17 mouse cellular contexts compared by ENCODE assay signal in the genomic region with DNA sequence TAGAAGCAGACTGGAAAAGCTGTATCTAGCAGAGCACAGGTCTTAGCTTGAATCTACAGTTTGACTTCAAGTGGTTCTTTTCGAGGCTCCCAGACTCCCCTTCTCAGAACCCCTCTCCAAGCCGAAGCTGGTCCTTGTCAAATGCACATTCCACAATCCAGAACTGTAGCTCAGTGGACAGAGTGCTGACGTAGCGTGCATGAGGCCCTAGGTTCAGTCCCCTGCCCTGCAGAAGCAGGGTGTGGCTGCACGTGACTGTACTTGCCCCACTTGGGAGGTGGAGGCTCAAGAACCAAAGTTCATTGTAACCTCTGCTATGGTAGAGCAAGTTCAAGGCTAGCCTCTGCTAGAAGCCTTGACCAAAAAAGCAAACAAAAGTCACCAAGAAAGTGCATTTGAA. TPM values are rescaled to one million over a fixed set of nuclear protein-coding genes. Genes with fewer than 3 reads are reported as not detected.
A peak's percentile ranks its signal among the peaks of the same experiment; 100 is the strongest.
DNase-seq lines count a peak whose midpoint lies in the region; ATAC-seq lines count a peak whose summit lies in the region.
"Had no signal": no experiment of that assay in that cellular context is flagged by ENCODE, and none has a peak within 500 bp of the region (broad histone marks: within the 10 kb centered on the region; RNA-seq: fewer than 3 reads in every experiment).

No protein-coding gene starts in this region.

- intact Hi-C loops in heart, postnatal 36 days (cut with DNase I) = loop anchor here (1.0 to 5.0 kb wide), 3 partner anchors 32 to 242 kb away; no protein-coding TSS in a partner anchor

- no peaks in the 10 kb centered on the region for H3K9me3 ChIP-seq in heart, embryonic 13.5 days
- no peaks in the 10 kb centered on the region for H3K9me3 ChIP-seq in lung, embryonic 15.5 days
- H3K9me3 ChIP-seq in intestine, embryonic 16.5 days (ENCODE audit: control insufficient read depth, low read length) = no peaks in the 10 kb centered on the region
- no peaks in the 10 kb centered on the region for H3K9me3 ChIP-seq in hindbrain, embryonic 13.5 days
- H3K9me3 ChIP-seq: embryonic facial prominence, embryonic 15.5 days; heart, embryonic 10.5 days; limb, embryonic 13.5 days; midbrain, embryonic 10.5 days had no signal

- DNase-seq in heart, adult 18-20 months = no peak
- no peak for DNase-seq in lung, postnatal 4 days
- DNase-seq in heart, postnatal 36 days = no peak

- 44% methylated on average over 5 of the region's 5 CpGs for whole genome bisulfite sequencing in heart, embryonic 13.5 days
- 46% methylated on average over 5 of the region's 5 CpGs for WGBS in lung, embryonic 15.5 days
- 46% methylated on average over 5 of the region's 5 CpGs for WGBS in intestine, embryonic 16.5 days
- 73% methylated on average over 5 of the region's 5 CpGs for WGBS in hindbrain, embryonic 13.5 days

- no peak overlapping the region for H3K9ac ChIP-seq in heart, embryonic 13.5 days
- no peak overlapping the region for H3K9ac ChIP-seq in lung, embryonic 15.5 days
- no peak overlapping the region for H3K9ac ChIP-seq in intestine, embryonic 16.5 days (ENCODE audit: low read depth, low read length)
- H3K9ac ChIP-seq in hindbrain, embryonic 13.5 days = no peak overlapping the region
- H3K9ac ChIP-seq: embryonic facial prominence, embryonic 15.5 days; forebrain, postnatal 0 days; hindbrain, embryonic 14.5 days; limb, embryonic 13.5 days had no signal

- 0 out of 2 replicates have a peak overlapping the region, but pooled peaks have one; percentile 33 for H3K27ac ChIP-seq in heart, embryonic 13.5 days (replicated peaks)
- 0 out of 2 replicates have a peak overlapping the region, but pooled peaks have one; percentile 8 for H3K27ac ChIP-seq in lung, embryonic 15.5 days
- peak overlapping the region; percentile 80 for H3K27ac ChIP-seq in intestine, embryonic 16.5 days (ENCODE audit: low read length)
- H3K27ac ChIP-seq in hindbrain, embryonic 13.5 days = no peak overlapping the region
- H3K27ac ChIP-seq: embryonic facial prominence, embryonic 15.5 days; heart, embryonic 10.5 days; hindbrain, embryonic 14.5 days; limb, embryonic 13.5 days; midbrain, embryonic 10.5 days had no signal

- H3K4me1 ChIP-seq in heart, embryonic 13.5 days = peaks cover 36% of the 10 kb centered on the region
- peaks cover 28% of the 10 kb centered on the region for H3K4me1 ChIP-seq in lung, embryonic 15.5 days
- peaks cover 9% of the 10 kb centered on the region for H3K4me1 ChIP-seq in intestine, embryonic 16.5 days (ENCODE audit: control insufficient read depth, insufficient read depth, low read length)
- H3K4me1 ChIP-seq in hindbrain, embryonic 13.5 days (replicated peaks) = no peaks in the 10 kb centered on the region; the same call in 1 of the 2 replicates

- ATAC-seq in heart, embryonic 13.5 days (ENCODE audit: extremely low read depth, insufficient number of reproducible peaks, low FRiP score, low TSS enrichment) = no peak
- ATAC-seq in lung, embryonic 15.5 days (ENCODE audit: borderline replicate concordance, extremely low read depth, low FRiP score, low TSS enrichment) = no peak
- peak; percentile 84 for ATAC-seq in intestine, embryonic 16.5 days
- no peak for ATAC-seq in hindbrain, embryonic 13.5 days (ENCODE audit: low FRiP score)
- no peak for ATAC-seq in frontal cortex, adult (ENCODE audit: low TSS enrichment)
- ATAC-seq: Patski had no signal

- no peak overlapping the region for H3K4me2 ChIP-seq in heart, embryonic 13.5 days
- H3K4me2 ChIP-seq in lung, embryonic 15.5 days = no peak overlapping the region
- H3K4me2 ChIP-seq in intestine, embryonic 16.5 days (ENCODE audit: low read depth, low read length) = no peak overlapping the region
- no peak overlapping the region for H3K4me2 ChIP-seq in hindbrain, embryonic 13.5 days
- H3K4me2 ChIP-seq: embryonic facial prominence, embryonic 15.5 days; hindbrain, embryonic 14.5 days; limb, embryonic 13.5 days had no signal

- H3K27me3 ChIP-seq in heart, embryonic 13.5 days (replicated peaks) = no peaks in the 10 kb centered on the region
- no peaks in the 10 kb centered on the region for H3K27me3 ChIP-seq in lung, embryonic 15.5 days
- H3K27me3 ChIP-seq in intestine, embryonic 16.5 days (replicated peaks; ENCODE audit: control insufficient read depth, insufficient read depth, low read length) = no peaks in the 10 kb centered on the region
- 0 out of 2 replicates have a peak, but pooled peaks cover 2% of the 10 kb centered on the region for H3K27me3 ChIP-seq in hindbrain, embryonic 13.5 days
- H3K27me3 ChIP-seq: embryonic facial prominence, embryonic 15.5 days; limb, embryonic 13.5 days; Patski had no signal

- no peaks in the 10 kb centered on the region for H3K36me3 ChIP-seq in heart, embryonic 13.5 days
- no peaks in the 10 kb centered on the region for H3K36me3 ChIP-seq in lung, embryonic 15.5 days
- H3K36me3 ChIP-seq in intestine, embryonic 16.5 days (ENCODE audit: control insufficient read depth, insufficient read depth, low read length) = no peaks in the 10 kb centered on the region
- H3K36me3 ChIP-seq in hindbrain, embryonic 13.5 days = no peaks in the 10 kb centered on the region
- H3K36me3 ChIP-seq: embryonic facial prominence, embryonic 15.5 days; heart, embryonic 10.5 days; limb, embryonic 13.5 days; midbrain, embryonic 10.5 days had no signal

- no peak overlapping the region for H3K4me3 ChIP-seq in heart, embryonic 13.5 days
- H3K4me3 ChIP-seq in lung, embryonic 15.5 days = no peak overlapping the region
- no peak overlapping the region for H3K4me3 ChIP-seq in intestine, embryonic 16.5 days (ENCODE audit: low read length)
- no peak overlapping the region for H3K4me3 ChIP-seq in hindbrain, embryonic 13.5 days
- H3K4me3 ChIP-seq: embryonic facial prominence, embryonic 15.5 days; heart, embryonic 10.5 days; limb, embryonic 13.5 days; midbrain, embryonic 10.5 days had no signal

RNA-seq across cellular contexts. Expression of a gene that starts 26.8 kb away (rescaled TPM):
- 25.0 and 25.6 TPM in 2 replicates for polyA plus RNA-seq in heart, embryonic 13.5 days (2015; fragmentation: Nextera tagmentation; extraction: Ambion mirVana)
- total RNA-seq in heart, adult 18-20 months (2021) = 10 to 100 TPM; 10.2 to 10.5 TPM
- polyA plus RNA-seq in lung, embryonic 15.5 days (2015; fragmentation: Nextera tagmentation; extraction: Ambion mirVana) = 30.1 and 30.3 TPM in 2 replicates
- 21.1 and 22.4 TPM in 2 replicates for polyA plus RNA-seq in intestine, embryonic 16.5 days (2015; fragmentation: Nextera tagmentation; extraction: Ambion mirVana)
- 105 and 116 TPM in 2 replicates for polyA plus RNA-seq in hindbrain, embryonic 13.5 days (2015; fragmentation: Nextera tagmentation; extraction: Ambion mirVana)
- 10 to 100 TPM; 10.2 to 10.4 TPM for total RNA-seq in heart, postnatal 36 days (2021)

RNA-seq across cellular contexts. Expression of a gene that starts 30.2 kb away (rescaled TPM):
- polyA plus RNA-seq in heart, embryonic 13.5 days (2015; fragmentation: Nextera tagmentation; extraction: Ambion mirVana) = 11.9 and 12.9 TPM in 2 replicates
- 1 to 10 TPM; 8.1 to 8.8 TPM for total RNA-seq in heart, adult 18-20 months (2021)
- 19.6 and 20.2 TPM in 2 replicates for polyA plus RNA-seq in lung, embryonic 15.5 days (2015; fragmentation: Nextera tagmentation; extraction: Ambion mirVana)
- polyA plus RNA-seq in intestine, embryonic 16.5 days (2015; fragmentation: Nextera tagmentation; extraction: Ambion mirVana) = 12.4 and 13.7 TPM in 2 replicates
- polyA plus RNA-seq in hindbrain, embryonic 13.5 days (2015; fragmentation: Nextera tagmentation; extraction: Ambion mirVana) = 4.0 and 4.7 TPM in 2 replicates
- 1 to 10 TPM; 8.3 to 9.5 TPM for total RNA-seq in heart, postnatal 36 days (2021)

RNA-seq across cellular contexts. Expression of a gene that starts 33.2 kb away (rescaled TPM):
- polyA plus RNA-seq in heart, embryonic 13.5 days (2015; fragmentation: Nextera tagmentation; extraction: Ambion mirVana) = 51.5 TPM in 2 replicates
- total RNA-seq in heart, adult 18-20 months (2021) = 10 to 100 TPM; 18.3 to 20.2 TPM
- polyA plus RNA-seq in lung, embryonic 15.5 days (2015; fragmentation: Nextera tagmentation; extraction: Ambion mirVana) = 48.4 and 49.4 TPM in 2 replicates
- 19.1 and 24.5 TPM in 2 replicates for polyA plus RNA-seq in intestine, embryonic 16.5 days (2015; fragmentation: Nextera tagmentation; extraction: Ambion mirVana)
- 8.0 and 8.1 TPM in 2 replicates for polyA plus RNA-seq in hindbrain, embryonic 13.5 days (2015; fragmentation: Nextera tagmentation; extraction: Ambion mirVana)
- total RNA-seq in heart, postnatal 36 days (2021) = 10 to 100 TPM; 29.6 TPM
- total RNA-seq: neutrophil, adult 5-6 weeks had no signal
- polyA plus RNA-seq: CD4-positive, CD25-positive, alpha-beta regulatory T cell, adult 4 months had no signal
